Mouse (Mus musculus): ENCODE data around the gene Rhox4a. TPM values are rescaled to one million over a fixed set of nuclear protein-coding genes. Genes with fewer than 3 reads are reported as not detected.
"Not testable (repeated sequence)": the region's sequence is repeated elsewhere in the genome, so short reads cannot be mapped to it uniquely, and the experiment has no call there.

Gene Rhox4a
- total RNA-seq (2021) (not detected), polyA plus RNA-seq (2012; rRNA removed) (not detected in 2 replicates)
- long read RNA-seq: 0 reads

DNA sequence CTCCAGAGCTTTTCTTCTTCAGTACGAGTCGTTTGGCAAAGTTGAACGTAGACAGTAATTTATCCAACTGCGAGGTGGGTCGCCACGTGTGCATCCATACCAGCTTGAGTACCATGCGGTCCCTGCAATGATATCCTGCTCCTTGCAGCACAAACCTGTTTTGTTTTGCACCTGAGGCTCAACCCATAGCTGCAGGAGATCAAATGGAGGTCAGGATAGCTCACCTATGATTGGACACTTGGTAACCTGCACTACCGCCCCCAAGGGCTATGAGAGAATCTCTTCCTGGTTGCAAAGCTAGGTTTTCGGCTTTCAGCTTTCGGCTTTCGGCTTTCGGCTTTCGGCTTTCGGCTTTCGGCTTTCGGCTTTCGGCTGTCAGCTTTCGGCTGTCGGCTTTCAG, at the start of gene Rhox4a:
Rhox4a (plus strand) TSS at position 301 of the 400 bp plus-strand sequence.
- DNase-seq: not testable (repeated sequence)

DNA sequence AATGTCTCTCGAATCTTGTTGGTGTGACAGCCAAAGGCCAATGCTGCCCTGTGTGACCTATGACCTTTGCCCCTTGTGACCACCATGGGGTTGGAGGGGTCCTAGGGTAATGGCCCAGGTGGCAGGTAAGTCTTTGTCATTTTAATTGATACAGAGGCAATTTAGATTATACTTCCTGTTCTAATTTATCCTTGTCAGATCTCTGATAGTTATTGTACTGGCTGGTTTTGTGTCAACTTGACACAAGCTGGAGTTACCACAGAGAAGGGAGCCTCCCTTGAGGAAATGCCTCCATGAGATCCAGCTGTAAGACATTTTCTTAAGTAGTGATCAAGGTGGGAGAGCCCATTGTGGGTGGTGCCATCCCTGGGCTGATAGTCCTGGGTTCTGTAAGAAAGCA, 43.0 kb upstream of the Rhox4a start, which contains the start of gene Rhox1:
Rhox1 (minus strand) TSS at position 101 of the 400 bp plus-strand sequence.
- DNase-seq: not testable (repeated sequence)

DNA sequence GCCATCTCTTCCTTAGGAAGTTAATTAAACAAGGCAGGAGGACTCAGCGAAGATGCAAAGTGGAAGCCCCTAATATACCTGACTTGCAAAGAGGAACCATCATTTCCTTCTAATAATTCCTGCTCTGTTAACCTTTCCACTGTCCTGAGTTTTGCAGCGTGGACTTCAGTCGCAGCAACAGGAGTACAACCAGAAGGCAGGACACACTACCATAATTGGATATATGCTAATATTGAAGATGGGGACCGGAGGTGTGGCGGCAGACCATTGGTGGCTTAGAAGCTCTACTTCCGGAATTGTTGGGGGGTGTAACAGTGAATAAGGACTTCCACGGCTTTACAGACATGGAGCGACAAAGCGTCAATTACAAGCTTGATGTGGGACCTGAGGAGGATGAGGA, 20.5 kb upstream of the Rhox4a start, which contains the start of gene Rhox2a:
Rhox2a (plus strand) TSS at position 301 of the 400 bp plus-strand sequence.
- DNase-seq: not testable (repeated sequence)

DNA sequence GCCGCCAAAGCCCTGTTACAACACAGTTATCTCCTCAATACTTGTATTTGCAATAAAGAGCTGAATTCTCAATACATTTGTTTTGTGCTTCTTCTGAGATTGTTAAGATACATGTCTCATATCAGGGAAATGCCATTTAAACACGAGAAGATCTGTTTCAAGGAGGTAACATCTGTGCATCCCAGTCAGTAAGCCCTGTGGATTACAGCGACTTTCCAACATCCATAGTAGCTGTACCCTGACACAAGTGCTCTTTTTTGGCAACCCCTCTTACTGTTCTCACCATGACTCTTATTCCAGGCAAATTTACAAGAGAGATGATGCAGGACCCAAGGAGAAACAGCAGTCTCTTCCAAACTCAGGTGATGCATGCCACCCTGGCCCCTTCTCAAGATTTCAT, 15.5 kb upstream of the Rhox4a start, which contains the start of gene Rhox3a:
Rhox3a (plus strand) TSS at position 301 of the 400 bp plus-strand sequence.
- not testable (repeated sequence) for DNase-seq

Other genes with a start within 250 kb of the Rhox4a start
- 1 to 10 TPM in 1 of 2 experiments, under 1 TPM in 1; 0.17 to 1.8 TPM for gene Sowahd, start 216.5 kb upstream of the Rhox4a start, total RNA-seq (2021)
- 0.13 and 0.46 TPM in 2 replicates for gene Sowahd, start 216.5 kb upstream of the Rhox4a start, polyA plus RNA-seq (2012; rRNA removed)
- gene Rpl39, start 179.9 kb upstream of the Rhox4a start, total RNA-seq (2021): 100 to 1,000 TPM; 544 to 632 TPM
- gene Rpl39, start 179.9 kb upstream of the Rhox4a start, polyA plus RNA-seq (2012; rRNA removed): 3.7 and 4.4 TPM in 2 replicates
- 10 to 100 TPM; 14.6 to 15.2 TPM for gene Upf3b, start 155.0 kb upstream of the Rhox4a start, total RNA-seq (2021)
- gene Upf3b, start 155.0 kb upstream of the Rhox4a start, polyA plus RNA-seq (2012; rRNA removed): 0.67 and 0.71 TPM in 2 replicates
- gene Nkap, start 138.5 kb upstream of the Rhox4a start, total RNA-seq (2021): 10 to 100 TPM; 14.8 to 15.4 TPM
- gene Nkap, start 138.5 kb upstream of the Rhox4a start, polyA plus RNA-seq (2012; rRNA removed): 2.4 and 3.3 TPM in 2 replicates
- not detected for gene Akap14, start 96.5 kb upstream of the Rhox4a start, total RNA-seq (2021)
- gene Akap14, start 96.5 kb upstream of the Rhox4a start, polyA plus RNA-seq (2012; rRNA removed): not detected in 2 replicates
- 100 to 1,000 TPM; 364 to 574 TPM for gene Ndufa1, start 74.2 kb upstream of the Rhox4a start, total RNA-seq (2021)
- 83.7 and 84.5 TPM in 2 replicates for gene Ndufa1, start 74.2 kb upstream of the Rhox4a start, polyA plus RNA-seq (2012; rRNA removed)
- gene Rnf113a1, start 74.1 kb upstream of the Rhox4a start, total RNA-seq (2021): 1 to 10 TPM; 3.1 to 5.3 TPM
- 1.4 and 1.8 TPM in 2 replicates for gene Rnf113a1, start 74.1 kb upstream of the Rhox4a start, polyA plus RNA-seq (2012; rRNA removed)
- not detected for gene Gm9, start 54.3 kb upstream of the Rhox4a start, total RNA-seq (2021)
- gene Gm9, start 54.3 kb upstream of the Rhox4a start, polyA plus RNA-seq (2012; rRNA removed): not detected in 2 replicates
- gene Rhox1, start 43.1 kb upstream of the Rhox4a start, total RNA-seq (2021): not detected
- gene Rhox1, start 43.1 kb upstream of the Rhox4a start, polyA plus RNA-seq (2012; rRNA removed): not detected in 2 replicates
- gene Rhox2a, start 20.4 kb upstream of the Rhox4a start, total RNA-seq (2021): not detected
- gene Rhox2a, start 20.4 kb upstream of the Rhox4a start, polyA plus RNA-seq (2012; rRNA removed): not detected in 2 replicates
- gene Rhox3a, start 15.4 kb upstream of the Rhox4a start, total RNA-seq (2021): not detected
- gene Rhox3a, start 15.4 kb upstream of the Rhox4a start, polyA plus RNA-seq (2012; rRNA removed): not detected in 2 replicates
- gene Rhox3a2, start 114.7 kb downstream of the Rhox4a start, total RNA-seq (2021): not detected
- gene Rhox3a2, start 114.7 kb downstream of the Rhox4a start, polyA plus RNA-seq (2012; rRNA removed): not detected in 2 replicates
- not detected for gene Rhox4a2, start 125.5 kb downstream of the Rhox4a start, total RNA-seq (2021)
- gene Rhox4a2, start 125.5 kb downstream of the Rhox4a start, polyA plus RNA-seq (2012; rRNA removed): not detected in 2 replicates
- gene Rhox2b, start 146.7 kb downstream of the Rhox4a start, total RNA-seq (2021): not detected
- gene Rhox2b, start 146.7 kb downstream of the Rhox4a start, polyA plus RNA-seq (2012; rRNA removed): not detected in 2 replicates
- not detected for gene Rhox4b, start 167.2 kb downstream of the Rhox4a start, total RNA-seq (2021)
- gene Rhox4b, start 167.2 kb downstream of the Rhox4a start, polyA plus RNA-seq (2012; rRNA removed): not detected in 2 replicates
- not detected for gene Rhox2c, start 188.3 kb downstream of the Rhox4a start, total RNA-seq (2021)
- not detected in 2 replicates for gene Rhox2c, start 188.3 kb downstream of the Rhox4a start, polyA plus RNA-seq (2012; rRNA removed)
- not detected for gene Rhox3c, start 193.2 kb downstream of the Rhox4a start, total RNA-seq (2021)
- gene Rhox3c, start 193.2 kb downstream of the Rhox4a start, polyA plus RNA-seq (2012; rRNA removed): not detected in 2 replicates
- gene Rhox4c, start 215.0 kb downstream of the Rhox4a start, total RNA-seq (2021): not detected
- not detected in 2 replicates for gene Rhox4c, start 215.0 kb downstream of the Rhox4a start, polyA plus RNA-seq (2012; rRNA removed)
- gene Rhox2d, start 228.1 kb downstream of the Rhox4a start, total RNA-seq (2021): not detected
- not detected in 2 replicates for gene Rhox2d, start 228.1 kb downstream of the Rhox4a start, polyA plus RNA-seq (2012; rRNA removed)
- gene Rhox4d, start 249.0 kb downstream of the Rhox4a start, total RNA-seq (2021): not detected
- gene Rhox4d, start 249.0 kb downstream of the Rhox4a start, polyA plus RNA-seq (2012; rRNA removed): not detected in 2 replicates

All from adrenal gland, adult 2 months (tissue).